Mouse (Mus musculus): Measurements from ENCODE around the gene Plekhs1.
A peak's percentile ranks its signal among the peaks of the same experiment; 100 is the strongest.
"Not testable (repeated sequence)": the region's sequence is repeated elsewhere in the genome, so short reads cannot be mapped to it uniquely, and the experiment has no call there.

Plekhs1 gene

DNA sequence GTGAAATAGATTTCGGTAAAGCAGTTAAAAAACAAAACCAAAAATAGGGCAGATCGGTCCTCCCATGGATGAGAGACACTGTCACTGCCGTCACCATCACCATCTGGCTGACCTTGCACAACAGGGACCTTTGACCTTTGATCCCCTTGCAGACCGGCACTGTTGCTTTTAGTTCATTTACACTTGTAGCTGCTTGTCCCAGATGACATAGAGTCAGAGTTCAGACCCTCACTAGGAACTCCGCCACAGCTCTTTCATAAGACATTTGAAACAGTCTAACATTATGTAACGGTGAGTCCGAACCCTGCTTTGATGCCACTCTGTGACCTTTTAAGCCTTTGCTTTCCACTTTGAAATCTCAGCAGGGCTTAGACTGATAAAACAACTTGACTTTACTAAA is 58.0 kb downstream of the Plekhs1 start:
- DNase-seq (ENCODE audit: low spot score in 2 of 2) = not testable (repeated sequence)

DNA sequence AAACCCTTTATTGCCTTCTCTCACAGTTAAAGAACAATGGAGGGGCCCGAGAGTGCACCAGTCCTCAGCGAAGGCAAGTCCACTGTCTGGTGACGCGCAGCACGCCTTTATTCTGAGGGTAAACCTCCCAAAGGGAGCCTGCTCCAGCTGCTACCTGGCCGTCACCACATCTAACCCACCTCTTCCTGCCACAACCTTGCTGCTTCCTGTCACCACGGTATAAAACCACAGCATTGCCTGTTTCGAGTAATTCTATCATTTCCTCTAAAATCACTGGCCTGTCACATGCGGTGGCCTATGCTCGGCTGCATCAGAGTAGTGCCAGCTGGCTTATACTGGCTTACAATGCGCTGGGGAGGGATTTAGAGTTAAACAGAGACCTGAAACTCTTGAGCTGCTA is 69.1 kb downstream of the Plekhs1 start:
- DNase-seq (ENCODE audit: low spot score in 2 of 2) = not testable (repeated sequence)

DNA sequence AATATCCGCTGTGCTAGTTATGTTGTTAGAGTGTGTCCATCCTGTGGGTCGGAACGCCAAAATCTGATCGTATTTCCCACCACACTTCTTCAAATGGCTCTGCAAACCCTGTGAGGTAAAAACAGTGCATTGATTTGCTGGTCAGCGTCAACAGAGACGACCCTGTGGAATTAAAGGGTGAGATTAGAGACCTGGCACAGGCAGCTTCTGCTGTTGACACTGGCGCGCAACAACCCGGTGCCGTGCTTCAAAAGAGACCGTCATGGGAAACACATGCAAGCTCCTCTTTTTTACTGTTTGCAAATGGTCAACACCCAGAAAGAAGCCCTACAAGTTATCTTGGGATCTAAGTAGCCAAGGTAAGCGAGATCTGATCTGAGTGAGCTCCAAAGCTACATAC is 69.8 kb downstream of the Plekhs1 start:
- DNase-seq (ENCODE audit: low spot score in 2 of 2) = no peak

DNA sequence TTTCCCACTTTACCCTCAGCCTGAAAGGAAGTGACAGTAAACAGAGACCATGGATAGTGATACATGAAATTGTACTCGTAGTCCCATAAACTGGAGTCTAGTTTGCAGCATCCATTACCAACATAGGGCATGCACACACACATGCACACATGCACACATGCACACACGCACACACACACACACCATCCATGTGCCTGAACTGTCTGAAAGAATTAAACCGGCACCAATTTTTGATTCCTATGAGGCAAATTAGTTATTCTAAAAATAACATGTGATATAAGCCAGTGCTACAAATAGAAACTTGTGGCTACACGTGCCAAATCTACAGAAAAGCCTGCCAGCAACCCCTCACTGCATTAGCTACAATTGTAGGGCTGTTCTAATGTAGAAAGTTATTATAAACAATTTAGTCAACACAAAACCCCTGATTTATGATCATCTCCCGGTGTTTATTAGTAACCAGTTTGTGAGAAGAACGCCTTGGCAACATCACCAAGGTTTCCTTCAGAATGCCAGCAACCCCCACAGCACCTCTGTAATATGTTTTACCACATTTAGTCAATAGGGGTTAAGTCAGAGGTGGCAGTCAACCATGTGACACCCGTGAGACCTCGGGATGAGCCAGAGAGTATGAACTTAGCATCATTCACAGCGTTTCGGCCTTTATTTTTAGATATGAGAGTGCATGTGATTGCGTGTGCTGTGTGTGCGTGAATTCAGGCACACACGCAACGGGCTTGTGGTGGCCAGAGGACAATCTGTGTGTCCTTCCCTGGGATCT is 72.0 kb downstream of the Plekhs1 start:
- peak in 1 of 2 experiments; percentile 45 for DNase-seq (ENCODE audit: low spot score in 2 of 2)

DNA sequence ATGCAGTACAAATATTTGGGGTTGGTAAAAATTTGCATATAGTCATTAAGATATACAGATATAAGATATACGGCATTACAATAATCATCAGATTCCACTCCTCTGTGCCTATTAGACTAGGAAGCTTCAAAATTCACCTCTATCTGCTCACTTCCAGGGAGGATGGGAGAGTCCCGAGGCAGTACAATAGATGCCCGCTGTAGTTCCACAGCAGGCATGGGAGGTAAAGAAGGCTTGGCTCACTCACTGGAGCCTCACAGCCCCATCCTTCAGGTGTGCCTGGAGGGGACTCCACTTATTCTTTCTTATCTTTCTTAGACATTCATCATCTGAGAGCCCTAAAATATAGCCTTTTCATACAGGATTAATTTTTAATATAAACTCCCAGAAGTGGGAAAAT is 72.9 kb downstream of the Plekhs1 start:
- no peak for DNase-seq (ENCODE audit: low spot score in 2 of 2)

DNA sequence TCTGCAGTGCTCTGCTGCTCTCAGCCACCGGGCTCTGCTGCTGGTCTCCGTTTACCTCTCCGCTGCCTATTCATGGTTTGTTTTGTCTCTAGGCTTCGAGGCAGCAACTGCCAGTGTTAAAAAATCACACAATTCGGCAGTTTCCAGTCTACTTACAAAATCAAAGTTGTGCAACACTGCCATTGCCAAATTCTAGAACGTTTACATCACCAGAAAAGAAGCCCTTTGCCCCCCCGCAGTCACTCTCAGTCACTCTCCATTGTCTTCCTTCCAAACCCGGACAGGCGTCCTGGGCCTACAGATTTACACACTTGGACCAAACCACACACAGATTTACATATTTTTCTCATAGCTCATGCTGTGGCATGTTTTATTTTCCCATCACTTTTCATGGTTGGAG is 73.6 kb downstream of the Plekhs1 start:
- DNase-seq (ENCODE audit: low spot score in 2 of 2) = peak in 1 of 2 experiments; percentile 32

DNA sequence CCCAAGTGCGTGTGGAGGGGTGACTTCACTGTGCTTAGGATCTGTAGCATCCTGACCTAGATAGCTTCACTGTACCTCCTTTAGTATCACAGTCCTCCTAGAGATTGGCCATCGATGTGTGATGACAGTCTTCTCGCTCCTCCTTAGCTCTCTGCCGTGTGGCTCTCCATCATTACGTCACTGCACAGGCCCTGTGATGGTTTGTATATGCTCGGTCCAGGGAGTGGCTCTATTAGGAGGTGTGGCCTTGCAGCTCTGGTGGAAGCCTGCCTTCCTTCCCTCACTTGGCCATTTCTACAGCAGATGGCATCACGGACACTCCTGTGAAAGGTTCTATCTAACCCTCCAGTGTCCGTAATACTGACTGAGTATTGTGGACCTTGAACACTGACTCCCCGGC is 74.3 kb downstream of the Plekhs1 start:
- no peak for DNase-seq (ENCODE audit: low spot score in 2 of 2)

Measured in heart, adult 9 months (tissue).